Comparison of ENCODE assay signal across 12 mouse cellular contexts in the genomic region with DNA sequence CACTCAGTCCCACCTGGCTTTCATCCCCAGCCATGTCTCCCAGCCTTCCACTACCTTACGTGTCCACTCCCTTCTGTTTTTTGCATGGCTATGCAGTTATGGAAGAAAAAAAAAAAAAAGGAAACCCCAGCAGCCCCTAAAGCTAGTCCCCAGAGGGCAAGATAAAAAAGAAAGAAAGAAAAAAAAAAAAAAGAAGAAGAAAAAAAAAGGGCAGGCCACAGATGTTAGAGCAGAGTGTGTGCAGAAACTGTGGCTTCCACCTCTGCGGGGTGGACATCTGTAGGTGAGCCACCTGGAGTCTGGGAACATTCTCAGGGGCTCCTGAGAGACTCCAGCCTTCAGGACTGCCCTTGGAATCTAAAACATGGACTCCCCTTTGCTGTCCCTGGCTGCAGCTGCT. TPM values are rescaled to one million over a fixed set of nuclear protein-coding genes. Genes with fewer than 3 reads are reported as not detected.
DNase-seq lines count a peak whose midpoint lies in the region; ATAC-seq and TF ChIP-seq lines count a peak whose summit lies in the region.
"Had no signal": no experiment of that assay in that cellular context is flagged by ENCODE, and none has a peak within 500 bp of the region (broad histone marks: within the 10 kb centered on the region; RNA-seq: fewer than 3 reads in every experiment).

No protein-coding gene starts in this region.

- 52% methylated on average over 2 of the region's 2 CpGs for WGBS in hindbrain, embryonic 10.5 days
- WGBS in hindbrain, postnatal 0 days = 78% methylated on average over 2 of the region's 2 CpGs
- 45% methylated on average over 2 of the region's 2 CpGs for WGBS in midbrain, embryonic 10.5 days
- 65% methylated on average over 2 of the region's 2 CpGs for WGBS in midbrain, embryonic 15.5 days
- 59% methylated on average over 2 of the region's 2 CpGs for WGBS in embryonic facial prominence, embryonic 13.5 days
- WGBS in limb, embryonic 14.5 days = 34% methylated on average over 2 of the region's 2 CpGs

- H3K4me1 ChIP-seq in hindbrain, embryonic 10.5 days (replicated peaks) = peaks cover 25% of the 10 kb centered on the region
- peaks cover 13% of the 10 kb centered on the region; the same call in 1 of the 2 replicates for H3K4me1 ChIP-seq in hindbrain, postnatal 0 days (ENCODE audit: insufficient read depth, low read length)
- peaks cover 20% of the 10 kb centered on the region for H3K4me1 ChIP-seq in midbrain, embryonic 10.5 days
- H3K4me1 ChIP-seq in midbrain, embryonic 15.5 days = peaks cover 13% of the 10 kb centered on the region
- H3K4me1 ChIP-seq in embryonic facial prominence, embryonic 13.5 days = peaks cover 19% of the 10 kb centered on the region
- peaks cover 11% of the 10 kb centered on the region for H3K4me1 ChIP-seq in limb, embryonic 14.5 days (ENCODE audit: control insufficient read depth, insufficient read depth, low read length)

- H3K9ac ChIP-seq in hindbrain, postnatal 0 days (replicated peaks; ENCODE audit: low read length) = no peak overlapping the region
- no peak overlapping the region for H3K9ac ChIP-seq in midbrain, embryonic 15.5 days
- H3K9ac ChIP-seq in embryonic facial prominence, embryonic 13.5 days = peak overlapping the region; percentile 70; the same call in 1 of the 2 replicates
- 0 out of 2 replicates have a peak overlapping the region, but pooled peaks have one; percentile 49 for H3K9ac ChIP-seq in limb, embryonic 14.5 days (ENCODE audit: low read depth, low read length, severe bottlenecking)

- no peak for TF ChIP-seq CTCF in hindbrain, postnatal 0 days (IDR thresholded peaks at IDR 0.05; ENCODE audit: low read depth)

- H3K4me3 ChIP-seq in hindbrain, embryonic 10.5 days = peak overlapping the region; percentile 58; the same call in 1 of the 2 replicates
- no peak overlapping the region for H3K4me3 ChIP-seq in hindbrain, postnatal 0 days (ENCODE audit: low read length)
- H3K4me3 ChIP-seq in midbrain, embryonic 10.5 days = peak overlapping the region; percentile 58; the same call in 1 of the 2 replicates
- H3K4me3 ChIP-seq in midbrain, embryonic 15.5 days = no peak overlapping the region
- H3K4me3 ChIP-seq in embryonic facial prominence, embryonic 13.5 days = peak overlapping the region; percentile 53
- H3K4me3 ChIP-seq in limb, embryonic 14.5 days (replicated peaks; ENCODE audit: low read length) = no peak overlapping the region

- no peak for DNase-seq in hindbrain, embryonic 10.5 days (ENCODE audit: low spot score)
- no peak for DNase-seq in hindbrain, postnatal 0 days (ENCODE audit: low spot score)
- no peak for DNase-seq in midbrain, embryonic 10.5 days (ENCODE audit: low spot score)
- DNase-seq in limb, embryonic 14.5 days (ENCODE audit: low spot score) = no peak
- DNase-seq in spleen, adult 12 weeks (ENCODE audit: low spot score) = no peak
- DNase-seq: cerebellum, adult 18-20 months; layer of hippocampus, postnatal 36 days; lung, postnatal 10 days; thymus, postnatal 4 days had no signal

- H3K27ac ChIP-seq in hindbrain, embryonic 10.5 days = no peak overlapping the region
- H3K27ac ChIP-seq in hindbrain, postnatal 0 days = no peak overlapping the region
- H3K27ac ChIP-seq in midbrain, embryonic 10.5 days (replicated peaks) = no peak overlapping the region
- no peak overlapping the region for H3K27ac ChIP-seq in midbrain, embryonic 15.5 days
- H3K27ac ChIP-seq in embryonic facial prominence, embryonic 13.5 days = no peak overlapping the region
- no peak overlapping the region for H3K27ac ChIP-seq in limb, embryonic 14.5 days (replicated peaks; ENCODE audit: low read depth, low read length)

- H3K9me3 ChIP-seq in hindbrain, embryonic 10.5 days = no peaks in the 10 kb centered on the region
- no peaks in the 10 kb centered on the region for H3K9me3 ChIP-seq in hindbrain, postnatal 0 days (ENCODE audit: low read length)
- H3K9me3 ChIP-seq in midbrain, embryonic 10.5 days (replicated peaks) = no peaks in the 10 kb centered on the region
- no peaks in the 10 kb centered on the region for H3K9me3 ChIP-seq in midbrain, embryonic 15.5 days
- no peaks in the 10 kb centered on the region for H3K9me3 ChIP-seq in embryonic facial prominence, embryonic 13.5 days
- no peaks in the 10 kb centered on the region for H3K9me3 ChIP-seq in limb, embryonic 14.5 days (ENCODE audit: control insufficient read depth, low read length)

- no peak for TF ChIP-seq POLR2A in limb, embryonic 14.5 days (IDR thresholded peaks at IDR 0.05; ENCODE audit: borderline replicate concordance, extremely low read depth, insufficient read depth, insufficient read length)

- no peaks in the 10 kb centered on the region for H3K36me3 ChIP-seq in hindbrain, embryonic 10.5 days
- H3K36me3 ChIP-seq in hindbrain, postnatal 0 days (ENCODE audit: insufficient read depth, low read length) = no peaks in the 10 kb centered on the region
- H3K36me3 ChIP-seq in midbrain, embryonic 10.5 days = no peaks in the 10 kb centered on the region
- no peaks in the 10 kb centered on the region for H3K36me3 ChIP-seq in midbrain, embryonic 15.5 days (replicated peaks)
- H3K36me3 ChIP-seq in embryonic facial prominence, embryonic 13.5 days = no peaks in the 10 kb centered on the region
- H3K36me3 ChIP-seq in limb, embryonic 14.5 days (ENCODE audit: control insufficient read depth, insufficient read depth, low read length) = no peaks in the 10 kb centered on the region

- H3K27me3 ChIP-seq in hindbrain, embryonic 10.5 days (ENCODE audit: insufficient read depth, poor library complexity, severe bottlenecking) = peaks cover 69% of the 10 kb centered on the region
- peaks cover 12% of the 10 kb centered on the region; the same call in 1 of the 2 replicates for H3K27me3 ChIP-seq in hindbrain, postnatal 0 days (ENCODE audit: insufficient read depth, low read length)
- H3K27me3 ChIP-seq in midbrain, embryonic 10.5 days (ENCODE audit: low read depth, poor library complexity, severe bottlenecking) = peaks cover 71% of the 10 kb centered on the region
- H3K27me3 ChIP-seq in midbrain, embryonic 15.5 days (replicated peaks) = peaks cover 44% of the 10 kb centered on the region
- peaks cover 43% of the 10 kb centered on the region for H3K27me3 ChIP-seq in embryonic facial prominence, embryonic 13.5 days
- H3K27me3 ChIP-seq in limb, embryonic 14.5 days (ENCODE audit: control insufficient read depth, insufficient read depth, low read length) = peaks cover 14% of the 10 kb centered on the region; the same call in 1 of the 2 replicates

- H3K4me2 ChIP-seq in hindbrain, postnatal 0 days (ENCODE audit: low read depth, low read length) = no peak overlapping the region
- no peak overlapping the region for H3K4me2 ChIP-seq in midbrain, embryonic 15.5 days
- H3K4me2 ChIP-seq in embryonic facial prominence, embryonic 13.5 days = peak overlapping the region; percentile 97
- peak overlapping the region; percentile 97 for H3K4me2 ChIP-seq in limb, embryonic 14.5 days (replicated peaks; ENCODE audit: low read depth, low read length, severe bottlenecking)

- ATAC-seq in hindbrain, postnatal 0 days = no peak
- no peak for ATAC-seq in midbrain, embryonic 15.5 days (replicated peaks)
- ATAC-seq in embryonic facial prominence, embryonic 13.5 days (ENCODE audit: insufficient number of reproducible peaks, insufficient read depth, low FRiP score, low TSS enrichment, low read depth) = no peak
- ATAC-seq in limb, embryonic 14.5 days (ENCODE audit: low FRiP score, low read depth) = no peak
- ATAC-seq: Patski had no signal

RNA-seq across cellular contexts. Expression of a gene that starts 24.4 kb away (rescaled TPM):
- 25.5 and 28.9 TPM in 2 replicates for polyA plus RNA-seq in hindbrain, embryonic 10.5 days (2016; fragmentation: Nextera tagmentation; extraction: Ambion mirVana)
- total RNA-seq in hindbrain, postnatal 0 days (2014; rRNA removed) = 70.6 and 95.8 TPM in 2 replicates
- polyA plus RNA-seq in hindbrain, postnatal 0 days (2015; fragmentation: Nextera tagmentation; extraction: Ambion mirVana) = 29.6 and 31.3 TPM in 2 replicates
- 26.7 and 30.3 TPM in 2 replicates for polyA plus RNA-seq in midbrain, embryonic 10.5 days (2016; fragmentation: Nextera tagmentation; extraction: Ambion mirVana)
- polyA plus RNA-seq in midbrain, embryonic 15.5 days (2015; fragmentation: Nextera tagmentation; extraction: Ambion mirVana) = 33.0 and 33.1 TPM in 2 replicates
- 25.0 and 26.6 TPM in 2 replicates for polyA plus RNA-seq in embryonic facial prominence, embryonic 13.5 days (2015; fragmentation: Nextera tagmentation; extraction: Ambion mirVana)
- 35.4 and 53.6 TPM in 2 replicates for polyA plus RNA-seq in limb, embryonic 14.5 days (2012; rRNA removed)
- polyA plus RNA-seq in limb, embryonic 14.5 days (2014; fragmentation: Nextera tagmentation; extraction: Ambion mirVana) = 28.2 and 32.0 TPM in 2 replicates

RNA-seq across cellular contexts. Expression of a gene that starts 35.4 kb away (rescaled TPM):
- polyA plus RNA-seq in hindbrain, embryonic 10.5 days (2016; fragmentation: Nextera tagmentation; extraction: Ambion mirVana) = 0.12 and 0.52 TPM in 2 replicates
- total RNA-seq in hindbrain, postnatal 0 days (2014; rRNA removed) = 23.2 and 30.3 TPM in 2 replicates
- 11.5 and 12.7 TPM in 2 replicates for polyA plus RNA-seq in hindbrain, postnatal 0 days (2015; fragmentation: Nextera tagmentation; extraction: Ambion mirVana)
- polyA plus RNA-seq in midbrain, embryonic 10.5 days (2016; fragmentation: Nextera tagmentation; extraction: Ambion mirVana) = 0.12 and 0.27 TPM in 2 replicates
- 6.7 and 7.4 TPM in 2 replicates for polyA plus RNA-seq in midbrain, embryonic 15.5 days (2015; fragmentation: Nextera tagmentation; extraction: Ambion mirVana)
- 0.51 and 0.63 TPM in 2 replicates for polyA plus RNA-seq in embryonic facial prominence, embryonic 13.5 days (2015; fragmentation: Nextera tagmentation; extraction: Ambion mirVana)
- polyA plus RNA-seq in limb, embryonic 14.5 days (2012; rRNA removed) = 0.53 and 0.54 TPM in 2 replicates
- 0.59 and 0.88 TPM in 2 replicates for polyA plus RNA-seq in limb, embryonic 14.5 days (2014; fragmentation: Nextera tagmentation; extraction: Ambion mirVana)
- polyA plus RNA-seq: Patski had no signal

RNA-seq across cellular contexts. Expression of a gene that starts 43.2 kb away (rescaled TPM):
- 409 and 440 TPM in 2 replicates for polyA plus RNA-seq in hindbrain, embryonic 10.5 days (2016; fragmentation: Nextera tagmentation; extraction: Ambion mirVana)
- total RNA-seq in hindbrain, postnatal 0 days (2014; rRNA removed) = 27.8 and 28.1 TPM in 2 replicates
- polyA plus RNA-seq in hindbrain, postnatal 0 days (2015; fragmentation: Nextera tagmentation; extraction: Ambion mirVana) = 53.4 and 63.2 TPM in 2 replicates
- 413 and 444 TPM in 2 replicates for polyA plus RNA-seq in midbrain, embryonic 10.5 days (2016; fragmentation: Nextera tagmentation; extraction: Ambion mirVana)
- 39.4 and 45.3 TPM in 2 replicates for polyA plus RNA-seq in midbrain, embryonic 15.5 days (2015; fragmentation: Nextera tagmentation; extraction: Ambion mirVana)
- polyA plus RNA-seq in embryonic facial prominence, embryonic 13.5 days (2015; fragmentation: Nextera tagmentation; extraction: Ambion mirVana) = 270 and 318 TPM in 2 replicates
- polyA plus RNA-seq in limb, embryonic 14.5 days (2012; rRNA removed) = 206 and 228 TPM in 2 replicates
- polyA plus RNA-seq in limb, embryonic 14.5 days (2014; fragmentation: Nextera tagmentation; extraction: Ambion mirVana) = 272 and 276 TPM in 2 replicates

Comparison
In these comparisons a context has a peak if more than half of its experiments do, and no peak if none do; other contexts are left out.
1. H3K4me3 ChIP-seq: peak in hindbrain, embryonic 10.5 days (single experiment), midbrain, embryonic 10.5 days (single experiment) and embryonic facial prominence, embryonic 13.5 days (single experiment); none in hindbrain, postnatal 0 days (single experiment), midbrain, embryonic 15.5 days (single experiment) and limb, embryonic 14.5 days (single experiment).
2. H3K4me2 ChIP-seq: peak in embryonic facial prominence, embryonic 13.5 days (single experiment) and limb, embryonic 14.5 days (single experiment); none in hindbrain, postnatal 0 days (single experiment) and midbrain, embryonic 15.5 days (single experiment).
3. H3K9ac ChIP-seq: peak in embryonic facial prominence, embryonic 13.5 days (single experiment) and limb, embryonic 14.5 days (single experiment); none in hindbrain, postnatal 0 days (single experiment) and midbrain, embryonic 15.5 days (single experiment).